Mouse (Mus musculus): Measurements from ENCODE around the gene Ccdc6. TPM values are rescaled to one million over a fixed set of nuclear protein-coding genes. Genes with fewer than 3 reads are reported as not detected.

Gene Ccdc6
- polyA plus RNA-seq (2017; shearing (Covaris generic)) = 22.1 TPM

GRCm38 (mm10) chr10:70096366-70097188 lies at the start of gene Ccdc6:
TSS of gene Ccdc6 (plus strand) at chr10:70097121.

GRCm38 (mm10) chr10:70204505-70205399 lies 107.8 kb downstream of the Ccdc6 start, which contains the start of gene Mrln:
TSS of gene Mrln (plus strand) at chr10:70204664.

Other genes starting within 250 kb of the Ccdc6 start
- gene Mrln, start 107.5 kb downstream of the Ccdc6 start, polyA plus RNA-seq (2017; shearing (Covaris generic)) = not detected
- not detected for gene Slc16a9, start 148.0 kb downstream of the Ccdc6 start, polyA plus RNA-seq (2017; shearing (Covaris generic))